Mouse (Mus musculus): ENCODE measurements around the gene Stat4. TPM values are rescaled to one million over a fixed set of nuclear protein-coding genes. Genes with fewer than 3 reads are reported as not detected.

The Stat4 gene
- polyA plus RNA-seq, 1 experiment from 2014 or later = 1.0 TPM

- WGBS = 68% methylated on average over 9 of the region's 9 CpGs
These were observed 163.0 kb downstream of the Stat4 start for GRCm38 (mm10) chr1:52149934-52150346.

GRCm38 (mm10) chr1:52150676-52151075, 163.7 kb downstream of the Stat4 start:
- WGBS = 35% methylated on average over 11 of the region's 11 CpGs
- DNase-seq (ENCODE audit: low spot score) (no peak), ATAC-seq (replicated peaks; ENCODE audit: low FRiP score, low read depth) (no peak)
- TF ChIP-seq CTCF (IDR thresholded peaks at IDR 0.05; ENCODE audit: low read depth) = no peak
- no peak overlapping the region for H3K9ac ChIP-seq (ENCODE audit: low read depth, low read length)
- H3K27ac ChIP-seq = no peak overlapping the region
- H3K4me2 ChIP-seq (ENCODE audit: low read length) = no peak overlapping the region
- H3K36me3 ChIP-seq (ENCODE audit: insufficient read depth, low read length) = peaks cover 23% of the 10 kb centered on the region; the same call in 1 of the 2 replicates
- 0 out of 2 replicates have a peak, but pooled peaks cover 6% of the 10 kb centered on the region for H3K4me1 ChIP-seq (replicated peaks; ENCODE audit: insufficient read depth, low read length)
- H3K9me3 ChIP-seq (replicated peaks; ENCODE audit: low read length) = no peaks in the 10 kb centered on the region
- H3K27me3 ChIP-seq (ENCODE audit: insufficient read depth, low read length) = no peaks in the 10 kb centered on the region
- H3K4me3 ChIP-seq (replicated peaks; ENCODE audit: low read depth, low read length) = no peak overlapping the region

More at GRCm38 (mm10) chr1:52149934-52150346, 163.0 kb downstream of the Stat4 start:
- H3K27me3 ChIP-seq (ENCODE audit: insufficient read depth, low read length) = no peaks in the 10 kb centered on the region
- no peaks in the 10 kb centered on the region for H3K9me3 ChIP-seq (replicated peaks; ENCODE audit: low read length)
- H3K27ac ChIP-seq = no peak overlapping the region; the same call in 1 of the 2 replicates
- no peak overlapping the region for H3K9ac ChIP-seq (ENCODE audit: low read depth, low read length)
- no peak for ATAC-seq (replicated peaks; ENCODE audit: low FRiP score, low read depth)
- no peak overlapping the region for H3K4me2 ChIP-seq (ENCODE audit: low read length)
- H3K36me3 ChIP-seq (ENCODE audit: insufficient read depth, low read length) = peaks cover 23% of the 10 kb centered on the region
- TF ChIP-seq CTCF (IDR thresholded peaks at IDR 0.05; ENCODE audit: low read depth) = no peak
- no peak overlapping the region for H3K4me3 ChIP-seq (replicated peaks; ENCODE audit: low read depth, low read length)
- no peak for DNase-seq (ENCODE audit: low spot score)
- H3K4me1 ChIP-seq (replicated peaks; ENCODE audit: insufficient read depth, low read length) = 0 out of 2 replicates have a peak, but pooled peaks cover 6% of the 10 kb centered on the region

- H3K9me3 ChIP-seq (replicated peaks; ENCODE audit: low read length) = no peaks in the 10 kb centered on the region
- no peak overlapping the region for H3K4me3 ChIP-seq (replicated peaks; ENCODE audit: low read depth, low read length)
- ATAC-seq (replicated peaks; ENCODE audit: low FRiP score, low read depth) = no peak
- no peak overlapping the region for H3K4me2 ChIP-seq (ENCODE audit: low read length)
- TF ChIP-seq CTCF (IDR thresholded peaks at IDR 0.05; ENCODE audit: low read depth) = no peak
- no peak overlapping the region for H3K27ac ChIP-seq
- peaks cover 23% of the 10 kb centered on the region; the same call in 1 of the 2 replicates for H3K36me3 ChIP-seq (ENCODE audit: insufficient read depth, low read length)
- no peak overlapping the region for H3K9ac ChIP-seq (ENCODE audit: low read depth, low read length)
- DNase-seq (ENCODE audit: low spot score) = no peak
- H3K4me1 ChIP-seq (replicated peaks; ENCODE audit: insufficient read depth, low read length) = 0 out of 2 replicates have a peak, but pooled peaks cover 6% of the 10 kb centered on the region
- no peaks in the 10 kb centered on the region for H3K27me3 ChIP-seq (ENCODE audit: insufficient read depth, low read length)
- 98% methylated on average over 5 of the region's 5 CpGs for WGBS
These were observed 164.2 kb downstream of the Stat4 start for GRCm38 (mm10) chr1:52151166-52151565.

GRCm38 (mm10) chr1:52152369-52152768, 165.4 kb downstream of the Stat4 start:
- WGBS = 44% methylated on average over 13 of the region's 13 CpGs

GRCm38 (mm10) chr1:52152936-52153335, 166.0 kb downstream of the Stat4 start:
- 50% methylated on average over 3 of the region's 3 CpGs for WGBS
- no peak overlapping the region for H3K4me3 ChIP-seq (replicated peaks; ENCODE audit: low read depth, low read length)
- TF ChIP-seq CTCF (IDR thresholded peaks at IDR 0.05; ENCODE audit: low read depth) = no peak

More at GRCm38 (mm10) chr1:52152369-52152768, 165.4 kb downstream of the Stat4 start:
- Histone ChIP-seq H3K27me3 (ENCODE audit: insufficient read depth, low read length) (no peaks in the 10 kb centered on the region), H3K4me1 (replicated peaks; ENCODE audit: insufficient read depth, low read length) (0 out of 2 replicates have a peak, but pooled peaks cover 6% of the 10 kb centered on the region), H3K27ac (no peak overlapping the region), H3K36me3 (ENCODE audit: insufficient read depth, low read length) (peaks cover 23% of the 10 kb centered on the region; the same call in 1 of the 2 replicates), H3K9me3 (replicated peaks; ENCODE audit: low read length) (no peaks in the 10 kb centered on the region), H3K4me2 (ENCODE audit: low read length) (no peak overlapping the region), H3K9ac (ENCODE audit: low read depth, low read length) (no peak overlapping the region), H3K4me3 (replicated peaks; ENCODE audit: low read depth, low read length) (no peak overlapping the region)
- no peak for TF ChIP-seq CTCF (IDR thresholded peaks at IDR 0.05; ENCODE audit: low read depth)
- ATAC-seq (replicated peaks; ENCODE audit: low FRiP score, low read depth) (no peak), DNase-seq (ENCODE audit: low spot score) (no peak)

GRCm38 (mm10) chr1:52154890-52155289, 167.9 kb downstream of the Stat4 start:
- peak; percentile 68 for DNase-seq (ENCODE audit: low spot score)
- WGBS = 52% methylated on average over 8 of the region's 8 CpGs
- Histone ChIP-seq H3K27ac (peak overlapping the region; percentile 57), H3K9me3 (replicated peaks; ENCODE audit: low read length) (no peaks in the 10 kb centered on the region), H3K4me1 (replicated peaks; ENCODE audit: insufficient read depth, low read length) (0 out of 2 replicates have a peak, but pooled peaks cover 6% of the 10 kb centered on the region), H3K36me3 (ENCODE audit: insufficient read depth, low read length) (peaks cover 23% of the 10 kb centered on the region; the same call in 1 of the 2 replicates), H3K9ac (ENCODE audit: low read depth, low read length) (no peak overlapping the region), H3K27me3 (ENCODE audit: insufficient read depth, low read length) (no peaks in the 10 kb centered on the region), H3K4me2 (ENCODE audit: low read length) (no peak overlapping the region), H3K4me3 (replicated peaks; ENCODE audit: low read depth, low read length) (no peak overlapping the region)
- peak; percentile 87 for ATAC-seq (replicated peaks; ENCODE audit: low FRiP score, low read depth)
- TF ChIP-seq CTCF (IDR thresholded peaks at IDR 0.05; ENCODE audit: low read depth) = no peak

More at GRCm38 (mm10) chr1:52152936-52153335, 166.0 kb downstream of the Stat4 start:
- Histone ChIP-seq H3K27me3 (ENCODE audit: insufficient read depth, low read length) (no peaks in the 10 kb centered on the region), H3K9me3 (replicated peaks; ENCODE audit: low read length) (no peaks in the 10 kb centered on the region), H3K4me1 (replicated peaks; ENCODE audit: insufficient read depth, low read length) (0 out of 2 replicates have a peak, but pooled peaks cover 6% of the 10 kb centered on the region), H3K4me2 (ENCODE audit: low read length) (no peak overlapping the region), H3K36me3 (ENCODE audit: insufficient read depth, low read length) (peaks cover 23% of the 10 kb centered on the region; the same call in 1 of the 2 replicates), H3K9ac (ENCODE audit: low read depth, low read length) (no peak overlapping the region), H3K27ac (no peak overlapping the region)
- no peak for DNase-seq (ENCODE audit: low spot score)
- ATAC-seq (replicated peaks; ENCODE audit: low FRiP score, low read depth) = no peak

Measured in kidney, postnatal 0 days (tissue).